In the genomic region with DNA sequence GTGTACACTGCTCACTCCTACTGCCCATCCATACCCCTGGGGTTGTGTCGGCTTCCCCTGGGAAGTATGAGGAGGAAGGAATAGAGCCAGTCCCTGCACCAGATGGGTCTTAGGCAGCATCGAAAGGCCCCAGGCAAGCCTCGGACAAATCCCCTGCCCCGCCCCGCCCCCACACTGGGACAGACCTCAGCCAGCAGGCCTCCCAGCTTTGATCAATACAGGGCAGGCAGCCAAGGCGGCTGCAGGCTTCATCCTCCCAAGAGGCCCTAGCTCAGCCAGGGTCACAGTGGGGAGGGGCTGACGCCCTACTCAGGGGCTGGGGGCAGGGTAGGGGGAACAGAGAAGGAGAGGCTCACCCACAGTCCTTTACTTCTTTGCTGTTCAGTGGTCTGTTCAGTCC, we compare ENCODE assay signal across 8 mouse cellular contexts. TPM values are rescaled to one million over a fixed set of nuclear protein-coding genes. Genes with fewer than 3 reads are reported as not detected.
A peak's percentile ranks its signal among the peaks of the same experiment; 100 is the strongest.
DNase-seq lines count a peak whose midpoint lies in the region; ATAC-seq and TF ChIP-seq lines count a peak whose summit lies in the region.

No protein-coding gene starts in this region.

- no peaks in the 10 kb centered on the region for H3K36me3 ChIP-seq in forebrain, embryonic 15.5 days
- H3K36me3 ChIP-seq in hindbrain, embryonic 16.5 days (ENCODE audit: control insufficient read depth, insufficient read depth, low read length): no peaks in the 10 kb centered on the region
- H3K36me3 ChIP-seq in liver, embryonic 14.5 days (replicated peaks; ENCODE audit: control insufficient read depth, insufficient read depth, low read depth): no peaks in the 10 kb centered on the region

- no peak overlapping the region for H3K4me2 ChIP-seq in forebrain, embryonic 15.5 days (replicated peaks)
- no peak overlapping the region for H3K4me2 ChIP-seq in hindbrain, embryonic 16.5 days (ENCODE audit: low read length)
- H3K4me2 ChIP-seq in liver, embryonic 14.5 days (ENCODE audit: low read depth): no peak overlapping the region

- H3K4me1 ChIP-seq in cerebellum, adult 2 months (ENCODE audit: control insufficient read depth, insufficient read depth, low read length): no peaks in the 10 kb centered on the region
- H3K4me1 ChIP-seq in forebrain, embryonic 15.5 days: peaks cover 22% of the 10 kb centered on the region
- H3K4me1 ChIP-seq in hindbrain, embryonic 16.5 days (ENCODE audit: control insufficient read depth, insufficient read depth, low read depth, low read length): peaks cover 18% of the 10 kb centered on the region
- peaks cover 12 to 39% of the 10 kb centered on the region in 2 experiments for H3K4me1 ChIP-seq in liver, embryonic 14.5 days (replicated peaks; ENCODE audit: control insufficient read depth in 2 of 2, insufficient read depth in 2 of 2, low read length in 1 of 2)

- DNase-seq in cerebellum, adult 2 months: peak; percentile 18 to 21
- no peak for DNase-seq in cerebellum, adult 9-10 months
- peak; percentile 88 for DNase-seq in Muller cell, postnatal 12 days (ENCODE audit: inconsistent ontology term)
- DNase-seq in liver, embryonic 14.5 days (ENCODE audit: low read depth in 3 of 3, low spot score in 3 of 3): peak in 2 of 3 experiments; percentile 31 to 39
- DNase-seq in retina, postnatal 7 days (ENCODE audit: low read depth, low spot score): peak; percentile 84
- DNase-seq in c-Kit-positive CD71-positive TER-119-positive erythroid progenitor cells, embryonic 14.5 days (ENCODE audit: low spot score): no peak

- no peaks in the 10 kb centered on the region for H3K9me3 ChIP-seq in forebrain, embryonic 15.5 days
- no peaks in the 10 kb centered on the region for H3K9me3 ChIP-seq in hindbrain, embryonic 16.5 days (ENCODE audit: control insufficient read depth, low read length)
- no peaks in the 10 kb centered on the region for H3K9me3 ChIP-seq in liver, embryonic 14.5 days (ENCODE audit: control insufficient read depth, low read length)

- no peak for TF ChIP-seq POLR2A in cerebellum, adult 2 months (IDR thresholded peaks at IDR 0.05; ENCODE audit: borderline replicate concordance, insufficient read depth, low read length)

- WGBS in cerebellum, adult 2 months: 34% methylated on average over 7 of the region's 7 CpGs
- WGBS in forebrain, embryonic 15.5 days: 4% methylated on average over 7 of the region's 7 CpGs
- 10% methylated on average over 7 of the region's 7 CpGs for WGBS in hindbrain, embryonic 16.5 days
- WGBS in liver, embryonic 14.5 days (ENCODE audit: insufficient replicate concordance): 42% methylated on average over 7 of the region's 7 CpGs

- no peak for TF ChIP-seq EP300 in liver, embryonic 14.5 days (IDR thresholded peaks at IDR 0.05; ENCODE audit: low read depth)

- ATAC-seq in forebrain, embryonic 15.5 days (replicated peaks): peak; percentile 81
- ATAC-seq in hindbrain, embryonic 16.5 days: peak; percentile 88
- no peak for ATAC-seq in liver, embryonic 14.5 days (ENCODE audit: insufficient read depth)

- H3K27ac ChIP-seq in cerebellum, adult 2 months (ENCODE audit: insufficient read depth, low read length): no peak overlapping the region
- H3K27ac ChIP-seq in forebrain, embryonic 15.5 days (replicated peaks): no peak overlapping the region
- 0 out of 2 replicates have a peak overlapping the region, but pooled peaks have one; percentile 3 for H3K27ac ChIP-seq in hindbrain, embryonic 16.5 days (ENCODE audit: low read depth, low read length)
- no peak overlapping the region for H3K27ac ChIP-seq in liver, embryonic 14.5 days

- no peak for TF ChIP-seq CTCF in cerebellum, adult 2 months (IDR thresholded peaks at IDR 0.05; ENCODE audit: borderline replicate concordance, insufficient read depth, low read depth, low read length)
- no peak for TF ChIP-seq CTCF in liver, embryonic 14.5 days (IDR thresholded peaks at IDR 0.05; ENCODE audit: low read depth)

- no peak overlapping the region for H3K9ac ChIP-seq in forebrain, embryonic 15.5 days (replicated peaks)
- no peak overlapping the region for H3K9ac ChIP-seq in hindbrain, embryonic 16.5 days (ENCODE audit: low read depth, low read length)
- H3K9ac ChIP-seq in liver, embryonic 14.5 days (replicated peaks): no peak overlapping the region

- no peaks in the 10 kb centered on the region for H3K27me3 ChIP-seq in cerebellum, adult 2 months (ENCODE audit: control insufficient read depth, insufficient read depth, low read length)
- no peaks in the 10 kb centered on the region for H3K27me3 ChIP-seq in forebrain, embryonic 15.5 days
- H3K27me3 ChIP-seq in hindbrain, embryonic 16.5 days (replicated peaks; ENCODE audit: control insufficient read depth, insufficient read depth, low read length): no peaks in the 10 kb centered on the region
- H3K27me3 ChIP-seq in liver, embryonic 14.5 days (ENCODE audit: control insufficient read depth, insufficient read depth, low read length): no peaks in the 10 kb centered on the region

- H3K4me3 ChIP-seq in cerebellum, adult 2 months (replicated peaks; ENCODE audit: insufficient read depth, low read depth, low read length): no peak overlapping the region
- no peak overlapping the region for H3K4me3 ChIP-seq in forebrain, embryonic 15.5 days
- H3K4me3 ChIP-seq in hindbrain, embryonic 16.5 days (ENCODE audit: low read length): no peak overlapping the region
- no peak overlapping the region for H3K4me3 ChIP-seq in liver, embryonic 14.5 days (ENCODE audit: insufficient read depth in 1 of 2, low read depth in 2 of 2, low read length in 2 of 2)

RNA-seq across cellular contexts. Expression of gene Ssbp3, which starts 43.7 kb away (rescaled TPM):
- polyA plus RNA-seq in cerebellum, adult 2 months (2012; rRNA removed): 126 and 134 TPM in 2 replicates
- polyA plus RNA-seq in forebrain, embryonic 15.5 days (2015; fragmentation: Nextera tagmentation; extraction: Ambion mirVana): 198 and 201 TPM in 2 replicates
- 82.9 and 115 TPM in 2 replicates for polyA plus RNA-seq in hindbrain, embryonic 16.5 days (2015; fragmentation: Nextera tagmentation; extraction: Ambion mirVana)
- polyA plus RNA-seq in liver, embryonic 14.5 days (2012; rRNA removed): 48.4 and 52.1 TPM in 2 replicates
- 33.0 and 37.9 TPM in 2 replicates for polyA plus RNA-seq in liver, embryonic 14.5 days (2014; fragmentation: Nextera tagmentation; extraction: Ambion mirVana)

Comparison
In these comparisons a context has a peak if more than half of its experiments do, and no peak if none do; other contexts are left out.
1. DNase-seq: peak in cerebellum, adult 2 months (2 of 2), Muller cell, postnatal 12 days (single experiment), liver, embryonic 14.5 days (2 of 3) and retina, postnatal 7 days (single experiment); none in cerebellum, adult 9-10 months (single experiment) and c-Kit-positive CD71-positive TER-119-positive erythroid progenitor cells, embryonic 14.5 days (single experiment).